Mouse (Mus musculus): ENCODE results near the gene Apom.

Gene Apom

GRCm38 (mm10) chr17:35100196-35100765, 31.6 kb downstream of the Apom start:
- DNase-seq (ENCODE audit: low read depth in 2 of 2, low spot score in 2 of 2), result no peak

- DNase-seq (ENCODE audit: low read depth in 2 of 2, low spot score in 2 of 2), result no peak
These were observed 34.6 kb downstream of the Apom start for GRCm38 (mm10) chr17:35097164-35097655.

DNA sequence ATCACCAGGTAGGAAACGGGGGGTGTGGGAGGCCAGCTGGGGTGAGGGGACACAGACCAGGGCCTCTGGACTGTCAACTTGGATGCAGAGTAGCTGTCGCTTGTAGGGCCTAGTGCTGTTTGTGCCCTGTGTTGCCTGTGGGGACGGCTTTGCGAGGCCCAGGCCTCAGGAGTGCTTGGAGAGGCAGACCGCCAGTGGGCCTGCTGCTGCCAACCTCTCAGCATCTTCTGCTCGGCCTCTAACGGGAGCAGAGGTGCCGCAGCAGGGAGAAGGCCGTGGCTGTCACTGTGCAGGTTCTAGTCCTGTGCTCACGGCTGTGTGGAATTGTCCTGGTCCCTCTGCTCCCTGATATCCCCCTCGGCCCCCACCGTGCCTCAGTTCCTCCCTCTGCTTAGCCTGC, 35.3 kb downstream of the Apom start:
- DNase-seq (ENCODE audit: low read depth in 2 of 2, low spot score in 2 of 2), result no peak

- no peak for DNase-seq (ENCODE audit: low read depth in 2 of 2, low spot score in 2 of 2)
These were observed 37.1 kb downstream of the Apom start for GRCm38 (mm10) chr17:35094475-35095365.

GRCm38 (mm10) chr17:35092403-35093198, 39.2 kb downstream of the Apom start:
- no peak for DNase-seq (ENCODE audit: low read depth in 2 of 2, low spot score in 2 of 2)

DNA sequence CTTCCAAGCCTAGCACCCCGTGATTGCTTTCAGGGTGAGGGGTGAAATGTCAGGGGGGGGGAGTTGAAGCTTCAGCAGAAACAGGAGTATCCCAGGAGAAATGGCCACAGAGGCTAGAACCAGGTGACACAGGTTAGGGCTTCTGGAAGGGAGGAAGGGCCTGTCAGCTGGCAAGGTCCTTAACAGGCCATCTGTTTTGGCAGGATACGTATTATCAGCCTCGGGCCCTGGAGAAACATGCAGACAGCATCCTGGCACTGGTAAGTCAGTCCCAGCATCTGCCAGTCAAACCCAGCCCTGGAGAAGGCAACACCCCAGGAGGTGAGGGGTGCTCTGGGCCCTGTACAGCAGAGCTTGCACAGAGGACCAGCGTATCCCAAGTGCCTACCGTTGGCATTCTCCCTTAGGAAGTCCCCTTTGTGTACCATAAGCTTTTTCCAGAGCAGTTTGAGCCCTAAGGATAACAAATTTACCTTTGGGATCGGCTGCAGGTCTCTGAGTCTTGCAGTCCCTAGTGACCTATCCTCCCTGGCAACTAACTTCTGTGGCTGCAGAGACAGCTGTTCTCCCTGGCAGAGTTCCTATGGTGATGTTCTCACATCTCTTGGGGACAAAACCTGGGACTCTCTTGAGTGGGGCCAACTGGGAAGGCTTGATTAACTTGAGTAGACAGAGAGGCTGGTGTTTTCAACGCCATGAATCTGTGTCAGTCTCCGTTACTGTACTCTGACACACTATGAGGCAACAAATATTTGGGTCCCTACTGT, 41.5 kb downstream of the Apom start:
- DNase-seq (ENCODE audit: low read depth in 2 of 2, low spot score in 2 of 2), result no peak

- peak; percentile 85 to 92 for DNase-seq (ENCODE audit: low read depth in 2 of 2, low spot score in 2 of 2)
These were observed 42.8 kb downstream of the Apom start, which contains the start of gene Abhd16a for GRCm38 (mm10) chr17:35088825-35089644. Abhd16a (plus strand) TSS chr17:35089263.

DNA sequence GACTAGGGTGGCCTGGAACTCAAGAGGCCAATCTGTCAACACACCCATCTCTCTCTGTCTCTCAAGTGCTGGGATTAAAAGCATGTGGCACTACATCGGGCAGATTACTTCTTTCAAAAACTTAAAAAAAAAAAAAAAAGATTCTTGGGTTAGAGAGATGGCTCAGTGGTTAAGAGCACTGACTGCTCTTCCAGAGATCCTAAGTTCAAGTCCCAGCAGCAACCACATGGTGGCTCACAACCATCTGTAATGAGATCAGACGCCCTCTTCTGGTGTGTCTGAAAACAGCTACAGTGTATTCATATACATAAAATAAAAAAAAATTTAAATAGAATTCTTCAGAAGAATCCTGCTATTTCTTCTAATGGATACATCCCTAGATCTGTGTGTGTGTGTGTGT, 43.7 kb downstream of the Apom start:
- peak in 1 of 2 experiments; percentile 21 for DNase-seq (ENCODE audit: low read depth in 2 of 2, low spot score in 2 of 2)

DNA sequence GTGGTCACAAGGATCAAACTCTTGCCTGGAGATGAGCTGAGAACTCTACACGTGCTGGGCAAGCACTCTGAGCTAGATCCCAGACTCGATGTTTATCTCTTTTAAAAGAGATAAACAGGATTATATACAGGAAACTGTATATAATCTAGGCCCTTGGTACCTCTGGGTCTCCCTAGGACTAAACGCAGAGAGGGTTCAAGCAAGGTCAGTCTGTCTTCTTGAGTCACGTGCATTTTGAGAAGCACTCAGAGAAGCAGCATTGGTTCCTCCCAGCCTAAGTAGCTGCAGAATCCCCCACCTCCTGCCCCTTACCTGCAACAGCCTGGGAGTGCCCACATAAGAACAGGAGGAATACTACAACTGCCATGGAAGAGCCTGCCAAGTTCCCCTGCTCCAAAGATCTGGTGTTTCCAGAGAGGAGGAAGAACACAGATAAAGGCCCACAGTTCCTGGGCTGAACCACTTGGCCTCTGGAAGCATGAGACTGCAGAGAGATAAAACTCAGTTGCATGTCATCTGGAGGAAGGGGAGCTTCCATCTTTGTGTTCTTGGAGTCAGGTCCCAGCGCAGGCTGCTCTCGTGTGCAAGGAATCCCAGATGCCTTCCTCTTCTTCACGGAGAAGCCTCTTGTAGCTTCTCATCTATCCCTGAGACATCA, 46.5 kb downstream of the Apom start, which contains the start of gene Ly6g6f:
Gene Ly6g6f, minus strand, starts transcription at position 403 of the 658 bp plus-strand sequence.
- no peak for DNase-seq (ENCODE audit: low read depth in 2 of 2, low spot score in 2 of 2)

DNA sequence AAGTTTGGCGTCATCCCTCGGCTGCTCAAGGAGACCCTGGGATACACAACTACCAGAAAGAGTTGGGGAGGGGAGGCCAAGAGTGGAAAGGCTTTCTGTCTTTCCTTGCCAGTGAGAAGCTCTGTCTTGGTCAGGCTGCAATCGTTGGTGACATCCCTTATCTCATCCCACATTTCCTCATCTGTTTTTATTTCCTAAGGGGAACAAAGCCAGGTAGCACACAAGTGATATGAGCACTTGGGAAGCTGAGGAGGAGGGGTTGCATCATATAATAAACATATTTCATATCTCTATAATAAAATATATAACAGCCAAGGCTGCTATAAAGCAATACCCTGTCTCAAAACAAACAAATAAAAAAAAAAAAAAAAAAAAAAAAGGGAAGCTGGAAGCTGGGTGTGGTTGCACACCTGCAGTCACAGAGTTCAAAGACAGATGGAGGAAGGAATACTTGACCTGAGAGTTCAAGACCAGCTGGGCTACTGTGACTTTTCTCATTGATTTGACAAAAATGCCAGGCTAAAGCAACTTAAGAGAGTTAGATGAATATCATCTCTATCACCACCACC, 47.8 kb downstream of the Apom start:
- DNase-seq (ENCODE audit: low read depth in 2 of 2, low spot score in 2 of 2), result no peak

GRCm38 (mm10) chr17:35082841-35083576, 48.8 kb downstream of the Apom start:
- DNase-seq (ENCODE audit: low read depth in 2 of 2, low spot score in 2 of 2), result no peak

GRCm38 (mm10) chr17:35080710-35081109, 51.1 kb downstream of the Apom start:
- DNase-seq (ENCODE audit: low read depth in 2 of 2, low spot score in 2 of 2), result no peak

DNA sequence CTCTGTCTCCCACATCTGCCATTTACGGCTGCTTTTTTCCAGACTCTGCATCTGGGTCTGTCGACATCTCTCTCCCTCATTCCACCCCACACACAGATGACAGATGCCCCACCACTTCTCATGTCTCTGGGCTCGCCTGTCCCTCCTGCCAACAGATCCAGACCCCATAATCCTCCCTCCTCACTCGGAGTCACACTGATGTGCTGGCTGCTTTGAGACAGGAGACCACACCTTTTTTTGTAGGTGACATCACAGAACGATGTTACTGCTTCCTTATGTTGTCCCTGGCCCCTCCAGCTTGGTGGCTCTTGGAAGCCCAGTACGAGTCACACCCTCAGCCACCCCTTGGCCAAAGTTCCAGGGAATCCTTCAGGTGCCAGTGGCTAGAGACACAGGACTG, 51.6 kb downstream of the Apom start:
- no peak for DNase-seq (ENCODE audit: low read depth in 2 of 2, low spot score in 2 of 2)

GRCm38 (mm10) chr17:35079778-35080177, 52.1 kb downstream of the Apom start:
- DNase-seq (ENCODE audit: low read depth in 2 of 2, low spot score in 2 of 2), result no peak

All from CD8-positive naive resting alpha-beta T cell, adult 2 months (primary cell).